13 mouse cellular contexts compared by ENCODE assay signal in genomic region chr9:91366999-91367811, GRCm38 (mm10). TPM values are rescaled to one million over a fixed set of nuclear protein-coding genes. Genes with fewer than 3 reads are reported as not detected.
A peak's percentile ranks its signal among the peaks of the same experiment; 100 is the strongest.
DNase-seq lines count a peak whose midpoint lies in the region; ATAC-seq and TF ChIP-seq lines count a peak whose summit lies in the region.
"Had no signal": no experiment of that assay in that cellular context is flagged by ENCODE, and none has a peak within 500 bp of the region (broad histone marks: within the 10 kb centered on the region; RNA-seq: fewer than 3 reads in every experiment).

No protein-coding gene starts in this region.

- H3K4me1 ChIP-seq in forebrain, embryonic 15.5 days = peaks cover 21% of the 10 kb centered on the region
- H3K4me1 ChIP-seq in midbrain, embryonic 13.5 days (replicated peaks) = peaks cover 14% of the 10 kb centered on the region
- H3K4me1 ChIP-seq in lung, adult 2 months (ENCODE audit: control insufficient read depth, insufficient read depth, low read length) = peaks cover 3% of the 10 kb centered on the region

- TF ChIP-seq POLR2A in lung, adult 2 months (IDR thresholded peaks at IDR 0.05; ENCODE audit: borderline replicate concordance, extremely low read depth, low read depth, low read length) = no peak

- ATAC-seq in forebrain, embryonic 15.5 days (replicated peaks) = no peak
- ATAC-seq in midbrain, embryonic 13.5 days = no peak

- H3K4me3 ChIP-seq in forebrain, embryonic 15.5 days = peak overlapping the region; percentile 54
- H3K4me3 ChIP-seq in midbrain, embryonic 13.5 days (replicated peaks) = peak overlapping the region; percentile 72
- H3K4me3 ChIP-seq in lung, adult 2 months (replicated peaks; ENCODE audit: extremely low read depth, low read depth, low read length) = no peak overlapping the region
- H3K4me3 ChIP-seq: liver, embryonic 13.5 days had no signal

- peak overlapping the region; percentile 14 for H3K9ac ChIP-seq in forebrain, embryonic 15.5 days (replicated peaks)
- H3K9ac ChIP-seq in midbrain, embryonic 13.5 days (replicated peaks) = peak overlapping the region; percentile 67
- H3K9ac ChIP-seq: liver, embryonic 13.5 days had no signal

- TF ChIP-seq CTCF in lung, adult 2 months (IDR thresholded peaks at IDR 0.05; ENCODE audit: insufficient read depth, low read length) = no peak

- no peaks in the 10 kb centered on the region for H3K9me3 ChIP-seq in forebrain, embryonic 15.5 days
- no peaks in the 10 kb centered on the region for H3K9me3 ChIP-seq in midbrain, embryonic 13.5 days
- H3K9me3 ChIP-seq: liver, embryonic 13.5 days had no signal

- DNase-seq in R1 (ENCODE audit: low read depth, low spot score) = peak; percentile 16
- DNase-seq in cerebellum, adult 9-11 months = peak; percentile 54
- DNase-seq in lung, adult 2 months = no peak
- no peak for DNase-seq in ovary, postnatal 10 days (ENCODE audit: low spot score)
- no peak for DNase-seq in adipocyte (ENCODE audit: low spot score)
- no peak for DNase-seq in lung, postnatal 14 days
- DNase-seq: gastrocnemius, postnatal 25 days; liver, embryonic 13.5 days; thymus, postnatal 4 days had no signal

- H3K27me3 ChIP-seq in forebrain, embryonic 15.5 days = peaks cover 52% of the 10 kb centered on the region
- peaks cover 69% of the 10 kb centered on the region for H3K27me3 ChIP-seq in midbrain, embryonic 13.5 days

- H3K27ac ChIP-seq in forebrain, embryonic 15.5 days (replicated peaks) = peak overlapping the region; percentile 90
- H3K27ac ChIP-seq in midbrain, embryonic 13.5 days = peak overlapping the region; percentile 89
- H3K27ac ChIP-seq: liver, embryonic 13.5 days had no signal

- H3K4me2 ChIP-seq in forebrain, embryonic 15.5 days (replicated peaks) = peak overlapping the region; percentile 52
- peak overlapping the region; percentile 55 for H3K4me2 ChIP-seq in midbrain, embryonic 13.5 days (replicated peaks)
- H3K4me2 ChIP-seq: liver, embryonic 13.5 days had no signal

- WGBS in forebrain, embryonic 15.5 days = 1% methylated on average over 30 of the region's 30 CpGs
- WGBS in midbrain, embryonic 13.5 days = under 1% methylated on average over 30 of the region's 30 CpGs
- WGBS in lung, adult 2 months = 7% methylated on average over 30 of the region's 30 CpGs

- H3K36me3 ChIP-seq in forebrain, embryonic 15.5 days = no peaks in the 10 kb centered on the region
- H3K36me3 ChIP-seq in midbrain, embryonic 13.5 days = no peaks in the 10 kb centered on the region
- H3K36me3 ChIP-seq: liver, embryonic 13.5 days had no signal

RNA-seq across cellular contexts. Expression of gene Zic1, which starts 1.6 kb away (rescaled TPM):
- polyA plus RNA-seq in forebrain, embryonic 15.5 days (2015; fragmentation: Nextera tagmentation; extraction: Ambion mirVana) = 9.6 and 9.8 TPM in 2 replicates
- polyA plus RNA-seq in midbrain, embryonic 13.5 days (2015; fragmentation: Nextera tagmentation; extraction: Ambion mirVana) = 14.8 and 16.4 TPM in 2 replicates
- polyA plus RNA-seq in lung, adult 2 months (2012; rRNA removed) = 0.49 and 1.6 TPM in 2 replicates
- polyA plus RNA-seq: large intestine, adult 2 months; spleen, adult 2 months had no signal

RNA-seq across cellular contexts. Expression of gene Zic4, which starts 5.0 kb away (rescaled TPM):
- polyA plus RNA-seq in forebrain, embryonic 15.5 days (2015; fragmentation: Nextera tagmentation; extraction: Ambion mirVana) = 46.2 and 55.0 TPM in 2 replicates
- polyA plus RNA-seq in midbrain, embryonic 13.5 days (2015; fragmentation: Nextera tagmentation; extraction: Ambion mirVana) = 53.2 and 56.6 TPM in 2 replicates
- polyA plus RNA-seq in lung, adult 2 months (2012; rRNA removed) = not detected in 2 replicates
- polyA plus RNA-seq: large intestine, adult 2 months; liver, embryonic 13.5 days; spleen, adult 2 months had no signal

Comparison
In these comparisons a context has a peak if more than half of its experiments do, and no peak if none do; other contexts are left out.
1. DNase-seq: peak in R1 (single experiment) and cerebellum, adult 9-11 months (single experiment); none in lung, adult 2 months (single experiment), ovary, postnatal 10 days (single experiment), adipocyte (single experiment) and lung, postnatal 14 days (single experiment).
2. RNA of gene Zic4, which starts 5.0 kb away (polyA plus RNA-seq): 46.2 to 55.0 TPM in forebrain, embryonic 15.5 days and 53.2 to 56.6 TPM in midbrain, embryonic 13.5 days; not detected in lung, adult 2 months; every median in the first group is over 10 times any median in the second.